Mouse (Mus musculus): ENCODE measurements at regions not wholly inside any gene's neighbourhood (a gene's known extent, or its start where the extent isn't known, plus 50 kb on each side); places are given as distances from the start of the nearest gene placed in this dataset.

GRCm38 (mm10) chr12:12605495-12605894 is 336.2 kb downstream of the Mycn start:
- intact Hi-C loops (cut with DNase I; ENCODE audit: low total_unique reads), result no loop called here
- no peak for DNase-seq

- intact Hi-C loops (cut with DNase I; ENCODE audit: low total_unique reads), result no loop called here
- no peak for DNase-seq
Observed at GRCm38 (mm10) chr12:12601362-12601761, 339.4 kb downstream of the Fam49a start.

GRCm38 (mm10) chr12:12595399-12595798 is 333.5 kb downstream of the Fam49a start:
- intact Hi-C loops (cut with DNase I; ENCODE audit: low total_unique reads), result no loop called here
- DNase-seq, result no peak

GRCm38 (mm10) chr12:12594567-12594966 is 332.6 kb downstream of the Fam49a start:
- intact Hi-C loops (cut with DNase I; ENCODE audit: low total_unique reads), result no loop called here

GRCm38 (mm10) chr12:12593343-12593742 is 331.4 kb downstream of the Fam49a start:
- DNase-seq, result no peak
- intact Hi-C loops (cut with DNase I; ENCODE audit: low total_unique reads), result no loop called here

More at GRCm38 (mm10) chr12:12594567-12594966, 332.6 kb downstream of the Fam49a start:
- DNase-seq, result no peak

- intact Hi-C loops (cut with DNase I; ENCODE audit: low total_unique reads), result no loop called here
- DNase-seq, result no peak
Observed at GRCm38 (mm10) chr12:12590753-12591291, 328.9 kb downstream of the Fam49a start.

- no peak for DNase-seq
Observed at GRCm38 (mm10) chr12:12588771-12589370, 326.9 kb downstream of the Fam49a start.

GRCm38 (mm10) chr12:12586436-12586835 is 324.5 kb downstream of the Fam49a start:
- intact Hi-C loops (cut with DNase I; ENCODE audit: low total_unique reads), result no loop called here

More at GRCm38 (mm10) chr12:12588771-12589370, 326.9 kb downstream of the Fam49a start:
- intact Hi-C loops (cut with DNase I; ENCODE audit: low total_unique reads), result no loop called here

GRCm38 (mm10) chr12:12581271-12582186 is 319.6 kb downstream of the Fam49a start:
- intact Hi-C loops (cut with DNase I; ENCODE audit: low total_unique reads), result no loop called here

More at GRCm38 (mm10) chr12:12586436-12586835, 324.5 kb downstream of the Fam49a start:
- no peak for DNase-seq

GRCm38 (mm10) chr12:12580763-12581178 is 318.8 kb downstream of the Fam49a start:
- DNase-seq, result no peak
- intact Hi-C loops (cut with DNase I; ENCODE audit: low total_unique reads), result no loop called here

More at GRCm38 (mm10) chr12:12581271-12582186, 319.6 kb downstream of the Fam49a start:
- no peak for DNase-seq

GRCm38 (mm10) chr12:12578278-12578677 is 316.3 kb downstream of the Fam49a start:
- DNase-seq, result no peak
- intact Hi-C loops (cut with DNase I; ENCODE audit: low total_unique reads), result no loop called here

GRCm38 (mm10) chr12:12570563-12571251 is 308.8 kb downstream of the Fam49a start:
- intact Hi-C loops (cut with DNase I; ENCODE audit: low total_unique reads), result no loop called here
- no peak for DNase-seq

GRCm38 (mm10) chr12:12567734-12568104 is 305.8 kb downstream of the Fam49a start:
- DNase-seq, result no peak
- intact Hi-C loops (cut with DNase I; ENCODE audit: low total_unique reads), result no loop called here

- no peak for DNase-seq
- intact Hi-C loops (cut with DNase I; ENCODE audit: low total_unique reads), result no loop called here
Observed at GRCm38 (mm10) chr12:12567058-12567733, 305.3 kb downstream of the Fam49a start.

- intact Hi-C loops (cut with DNase I; ENCODE audit: low total_unique reads), result no loop called here
- DNase-seq, result no peak
Observed at GRCm38 (mm10) chr12:12562267-12562666, 300.3 kb downstream of the Fam49a start.

- no peak for DNase-seq
- intact Hi-C loops (cut with DNase I; ENCODE audit: low total_unique reads), result no loop called here
Observed at GRCm38 (mm10) chr12:12551818-12552217, 289.9 kb downstream of the Fam49a start.

- intact Hi-C loops (cut with DNase I; ENCODE audit: low total_unique reads), result no loop called here
- no peak for DNase-seq
Observed at GRCm38 (mm10) chr12:12549649-12550048, 287.7 kb downstream of the Fam49a start.

GRCm38 (mm10) chr12:12548688-12549087 is 286.7 kb downstream of the Fam49a start:
- intact Hi-C loops (cut with DNase I; ENCODE audit: low total_unique reads), result no loop called here
- DNase-seq, result no peak

- intact Hi-C loops (cut with DNase I; ENCODE audit: low total_unique reads), result no loop called here
- no peak for DNase-seq
Observed at GRCm38 (mm10) chr12:12547477-12547876, 285.5 kb downstream of the Fam49a start.

Measured in gastrocnemius, postnatal 14 days (tissue).